Mouse (Mus musculus): Measurements from ENCODE around the gene Gns.

DNA sequence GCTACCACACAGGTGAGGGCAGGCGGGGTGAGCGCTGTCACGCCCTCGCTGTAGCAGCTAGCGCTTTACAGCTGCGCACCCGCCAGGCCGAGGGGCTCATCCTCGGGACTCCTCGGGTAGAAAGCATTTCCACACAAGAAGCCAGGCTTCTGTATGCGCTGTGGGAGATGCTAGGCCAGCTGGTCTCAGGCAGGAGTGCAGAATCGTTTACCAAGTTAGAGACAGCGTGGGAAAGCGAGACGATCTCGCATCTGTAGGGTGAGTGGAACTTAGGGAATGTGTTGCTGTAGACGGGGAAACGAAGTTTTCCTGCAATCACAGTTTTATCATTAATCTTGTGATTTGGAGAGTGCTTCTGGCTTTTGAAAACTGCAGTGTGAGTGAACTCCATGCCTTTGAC is 16.4 kb downstream of the Gns start:
- TF ChIP-seq FLI1 (IDR thresholded peaks at IDR 0.05; ENCODE audit: low read length) (no peak), GATA1 (IDR thresholded peaks at IDR 0.05; ENCODE audit: borderline replicate concordance, low read length) (no peak)

Data from megakaryocyte, embryonic 14.5 days (primary cell).